Mouse (Mus musculus) limb, embryonic 10.5 days (tissue): ENCODE measurements around the gene Nup35. TPM values are rescaled to one million over a fixed set of nuclear protein-coding genes. Genes with fewer than 3 reads are reported as not detected.

Experiments
- DNase-seq: peaks from one replicate; pipeline ENCODE4 v3.0.0-alpha.2; 2017; ENCODE audit warnings: low spot score
- H3K27ac ChIP-seq: fragments of 300-500 bp; sonication (generic); 2 replicates; pipeline ENCODE4 v1.5.1; 2016; ENCODE audit warnings: mild to moderate bottlenecking
- H3K27me3 ChIP-seq: fragments of 300-500 bp; sonication (generic); 2 replicates; pipeline ENCODE4 v1.6.1; 2016; ENCODE audit warnings: low read depth, mild to moderate bottlenecking; ENCODE audit not compliant: poor library complexity, severe bottlenecking
- H3K36me3 ChIP-seq: fragments of 300-500 bp; sonication (generic); 2 replicates; pipeline ENCODE4 v1.6.1; 2016; ENCODE audit warnings: mild to moderate bottlenecking, moderate library complexity
- H3K4me1 ChIP-seq: fragments of 300-500 bp; sonication (generic); 2 replicates; pipeline ENCODE4 v1.6.1; 2016
- H3K4me3 ChIP-seq: fragments of 300-500 bp; sonication (generic); 2 replicates; pipeline ENCODE4 v1.5.1; 2016; ENCODE audit warnings: mild to moderate bottlenecking, moderate library complexity
- H3K9me3 ChIP-seq: fragments of 300-500 bp; sonication (generic); replicated peaks from 2 replicates; pipeline ENCODE4 v1.6.1; 2016; ENCODE audit warnings: mild to moderate bottlenecking
- WGBS: fragments of 180-500 bp; shearing (Covaris S2); methylation state at CpG from one replicate; pipeline ENCODE4 v1.1.7; 2016; 5-methylcytosine and 5-hydroxymethylcytosine counted together
- polyA plus RNA-seq: library from polyadenylated mRNA; unstranded; fragments of >200 nt; fragmentation: Nextera tagmentation; extraction: Ambion mirVana; gene quantifications from 2 replicates; pipeline ENCODE4 v1.2.1, GENCODE M21; 2016

The Nup35 gene
- polyA plus RNA-seq, 1 experiment from 2014 or later, result 67.2 TPM

GRCm38 (mm10) chr2:80602756-80603155 lies 14.3 kb upstream of the Nup35 start:
- Histone ChIP-seq H3K36me3 (no peaks in the 10 kb centered on the region), H3K27ac (no peak overlapping the region), H3K4me1 (no peaks in the 10 kb centered on the region), H3K9me3 (no peaks in the 10 kb centered on the region), H3K4me3 (no peak overlapping the region), H3K27me3 (no peaks in the 10 kb centered on the region)
- 93% methylated on average over 13 of the region's 13 CpGs for WGBS
- DNase-seq, result no peak

- Histone ChIP-seq H3K27me3 (no peaks in the 10 kb centered on the region), H3K27ac (no peak overlapping the region), H3K4me1 (no peaks in the 10 kb centered on the region), H3K4me3 (no peak overlapping the region), H3K36me3 (no peaks in the 10 kb centered on the region), H3K9me3 (no peaks in the 10 kb centered on the region)
- 92% methylated on average over 19 of the region's 19 CpGs for WGBS
- DNase-seq, result no peak
Observed at GRCm38 (mm10) chr2:80603771-80604426, 13.1 kb upstream of the Nup35 start.

GRCm38 (mm10) chr2:80612286-80612685 lies 4.8 kb upstream of the Nup35 start:
- no peak for DNase-seq
- H3K9me3 ChIP-seq, result no peaks in the 10 kb centered on the region
- H3K27ac ChIP-seq, result no peak overlapping the region
- no peak overlapping the region for H3K4me3 ChIP-seq
- WGBS, result 78% methylated on average over 1 of the region's 1 CpGs
- no peaks in the 10 kb centered on the region for H3K27me3 ChIP-seq
- no peaks in the 10 kb centered on the region for H3K36me3 ChIP-seq
- no peaks in the 10 kb centered on the region; the same call in 1 of the 2 replicates for H3K4me1 ChIP-seq

- no peak for DNase-seq
Observed at GRCm38 (mm10) chr2:80612796-80613195, 4.2 kb upstream of the Nup35 start.

GRCm38 (mm10) chr2:80618991-80619390 lies 2.0 kb downstream of the Nup35 start:
- Histone ChIP-seq H3K36me3 (peaks cover 5% of the 10 kb centered on the region; the same call in 1 of the 2 replicates), H3K4me1 (peaks cover 12% of the 10 kb centered on the region), H3K9me3 (no peaks in the 10 kb centered on the region), H3K27ac (no peak overlapping the region), H3K27me3 (no peaks in the 10 kb centered on the region), H3K4me3 (no peak overlapping the region)
- no peak for DNase-seq
- 86% methylated on average over 3 of the region's 3 CpGs for WGBS

More at GRCm38 (mm10) chr2:80612796-80613195, 4.2 kb upstream of the Nup35 start:
- no peak overlapping the region for H3K4me3 ChIP-seq
- no peaks in the 10 kb centered on the region for H3K27me3 ChIP-seq
- peaks cover 4% of the 10 kb centered on the region for H3K4me1 ChIP-seq
- H3K36me3 ChIP-seq, result no peaks in the 10 kb centered on the region
- H3K27ac ChIP-seq, result no peak overlapping the region
- H3K9me3 ChIP-seq, result no peaks in the 10 kb centered on the region
- WGBS, result 92% methylated on average over 2 of the region's 2 CpGs

- Histone ChIP-seq H3K27ac (no peak overlapping the region), H3K9me3 (no peaks in the 10 kb centered on the region), H3K4me3 (no peak overlapping the region), H3K27me3 (no peaks in the 10 kb centered on the region), H3K4me1 (peaks cover 12% of the 10 kb centered on the region), H3K36me3 (peaks cover 22% of the 10 kb centered on the region)
- WGBS, result 92% methylated on average over 3 of the region's 3 CpGs
- no peak for DNase-seq
Observed at GRCm38 (mm10) chr2:80621921-80622320, 4.9 kb downstream of the Nup35 start.

- H3K36me3 ChIP-seq, result peaks cover 22% of the 10 kb centered on the region
- no peaks in the 10 kb centered on the region for H3K27me3 ChIP-seq
- no peak overlapping the region for H3K4me3 ChIP-seq
- no peak overlapping the region for H3K27ac ChIP-seq
- H3K9me3 ChIP-seq, result no peaks in the 10 kb centered on the region
- no peak for DNase-seq
- peaks cover 4% of the 10 kb centered on the region; the same call in 1 of the 2 replicates for H3K4me1 ChIP-seq
- WGBS, result 94% methylated on average over 4 of the region's 4 CpGs
Observed at GRCm38 (mm10) chr2:80624523-80624922, 7.5 kb downstream of the Nup35 start.

GRCm38 (mm10) chr2:80632336-80633026 lies 15.4 kb downstream of the Nup35 start:
- 93% methylated on average over 13 of the region's 13 CpGs for WGBS
- H3K9me3 ChIP-seq, result no peaks in the 10 kb centered on the region
- H3K27me3 ChIP-seq, result no peaks in the 10 kb centered on the region
- no peak overlapping the region for H3K4me3 ChIP-seq
- no peaks in the 10 kb centered on the region for H3K4me1 ChIP-seq
- no peak for DNase-seq
- H3K27ac ChIP-seq, result no peak overlapping the region
- H3K36me3 ChIP-seq, result no peaks in the 10 kb centered on the region

GRCm38 (mm10) chr2:80638364-80639241 lies 21.6 kb downstream of the Nup35 start:
- H3K27ac ChIP-seq, result peak overlapping the region; percentile 87
- peak overlapping the region; percentile 93 for H3K4me3 ChIP-seq
- H3K36me3 ChIP-seq, result peaks cover 22% of the 10 kb centered on the region
- WGBS, result under 1% methylated on average over 45 of the region's 45 CpGs
- H3K4me1 ChIP-seq, result peaks cover 10% of the 10 kb centered on the region
- peak; percentile 91 for DNase-seq
- H3K9me3 ChIP-seq, result no peaks in the 10 kb centered on the region
- H3K27me3 ChIP-seq, result no peaks in the 10 kb centered on the region

GRCm38 (mm10) chr2:80639398-80639797 lies 22.4 kb downstream of the Nup35 start:
- H3K36me3 ChIP-seq, result peaks cover 30% of the 10 kb centered on the region
- peak overlapping the region; percentile 93 for H3K4me3 ChIP-seq
- peak overlapping the region; percentile 87 for H3K27ac ChIP-seq
- H3K27me3 ChIP-seq, result no peaks in the 10 kb centered on the region
- H3K4me1 ChIP-seq, result peaks cover 10% of the 10 kb centered on the region
- H3K9me3 ChIP-seq, result no peaks in the 10 kb centered on the region
- 19% methylated on average over 8 of the region's 8 CpGs for WGBS
- DNase-seq, result no peak

- Histone ChIP-seq H3K36me3 (peaks cover 35% of the 10 kb centered on the region), H3K27ac (no peak overlapping the region), H3K27me3 (no peaks in the 10 kb centered on the region), H3K9me3 (no peaks in the 10 kb centered on the region), H3K4me3 (peak overlapping the region; percentile 93), H3K4me1 (peaks cover 10% of the 10 kb centered on the region)
- no peak for DNase-seq
- 77% methylated on average over 3 of the region's 3 CpGs for WGBS
Observed at GRCm38 (mm10) chr2:80639864-80640263, 22.8 kb downstream of the Nup35 start.

GRCm38 (mm10) chr2:80661414-80661813 lies 44.4 kb downstream of the Nup35 start:
- peaks cover 63% of the 10 kb centered on the region for H3K36me3 ChIP-seq
- H3K27ac ChIP-seq, result no peak overlapping the region
- no peaks in the 10 kb centered on the region for H3K27me3 ChIP-seq
- no peaks in the 10 kb centered on the region for H3K9me3 ChIP-seq
- no peak overlapping the region for H3K4me3 ChIP-seq
- H3K4me1 ChIP-seq, result no peaks in the 10 kb centered on the region
- DNase-seq, result no peak

- no peaks in the 10 kb centered on the region for H3K4me1 ChIP-seq
- no peak overlapping the region for H3K4me3 ChIP-seq
- WGBS, result 93% methylated on average over 2 of the region's 2 CpGs
- H3K36me3 ChIP-seq, result peaks cover 61% of the 10 kb centered on the region
- H3K9me3 ChIP-seq, result no peaks in the 10 kb centered on the region
- H3K27ac ChIP-seq, result no peak overlapping the region
- no peak for DNase-seq
- no peaks in the 10 kb centered on the region for H3K27me3 ChIP-seq
Observed at GRCm38 (mm10) chr2:80662682-80663081, 45.6 kb downstream of the Nup35 start.
